Mouse (Mus musculus): Measurements from ENCODE around the gene Tgfa. TPM values are rescaled to one million over a fixed set of nuclear protein-coding genes. Genes with fewer than 3 reads are reported as not detected.

The Tgfa gene
- polyA plus RNA-seq, 1 experiment: 3.2 TPM

DNA sequence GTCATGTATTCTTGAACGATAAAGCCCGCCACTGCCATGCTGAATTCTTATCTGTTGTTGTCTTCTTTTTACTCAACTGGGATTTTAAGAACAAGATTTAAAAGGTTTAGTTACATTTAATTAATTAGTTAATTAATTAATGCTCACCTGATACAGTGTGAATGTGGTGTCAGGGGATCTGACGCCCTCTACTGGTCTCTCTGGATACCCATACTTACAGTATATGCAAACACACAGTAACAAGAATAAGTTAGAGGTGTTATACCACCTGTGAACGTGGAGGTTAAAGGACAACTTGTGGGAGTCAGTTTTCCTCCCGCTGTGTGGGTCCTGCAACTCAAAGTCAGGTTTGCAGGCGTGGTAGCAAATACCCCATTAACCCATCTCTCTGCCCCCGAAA is 8.1 kb downstream of the Tgfa start:
- Histone ChIP-seq H3K27ac (ENCODE audit: insufficient read depth, low read depth, low read length) (no peak overlapping the region), H3K4me3 (ENCODE audit: insufficient read depth, low read depth, low read length) (no peak overlapping the region), H3K36me3 (ENCODE audit: control insufficient read depth, insufficient read depth, low read length) (no peaks in the 10 kb centered on the region), H3K4me1 (ENCODE audit: control insufficient read depth, insufficient read depth, low read length) (no peaks in the 10 kb centered on the region), H3K27me3 (replicated peaks; ENCODE audit: control insufficient read depth, insufficient read depth, low read length) (no peaks in the 10 kb centered on the region)
- 78% methylated on average over 7 of the region's 7 CpGs for WGBS
- no peak for DNase-seq
- TF ChIP-seq CTCF (conservative IDR thresholded peaks at IDR 0.05; ENCODE audit: insufficient read depth, insufficient read length, low read depth, low read length) (no peak), POLR2A (IDR thresholded peaks at IDR 0.05; ENCODE audit: low read depth, low read length) (no peak)

DNA sequence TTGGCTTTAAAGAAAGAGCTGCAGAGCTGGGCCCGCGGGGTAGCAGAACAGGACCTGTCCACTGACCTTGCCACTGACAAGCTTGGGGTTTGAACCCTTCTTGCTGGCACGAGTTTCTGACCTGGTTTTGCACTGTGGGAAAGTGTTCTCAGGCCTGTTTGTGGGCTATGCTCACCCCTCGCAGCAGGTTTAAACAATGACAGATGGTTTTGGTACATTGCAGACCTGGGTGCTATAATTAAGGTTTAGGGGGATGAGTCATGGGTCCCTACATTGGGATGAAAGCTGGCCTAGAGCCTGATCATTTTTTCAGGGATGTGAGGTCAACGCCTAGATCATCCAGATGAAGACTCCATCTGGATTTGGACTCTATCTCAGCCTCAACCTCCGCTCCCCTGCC is 11.0 kb downstream of the Tgfa start:
- no peaks in the 10 kb centered on the region for H3K36me3 ChIP-seq (ENCODE audit: control insufficient read depth, insufficient read depth, low read length)
- H3K27me3 ChIP-seq (replicated peaks; ENCODE audit: control insufficient read depth, insufficient read depth, low read length): no peaks in the 10 kb centered on the region
- TF ChIP-seq POLR2A (IDR thresholded peaks at IDR 0.05; ENCODE audit: low read depth, low read length): no peak
- DNase-seq: no peak
- WGBS: 85% methylated on average over 6 of the region's 6 CpGs
- H3K27ac ChIP-seq (ENCODE audit: insufficient read depth, low read depth, low read length): no peak overlapping the region
- no peak overlapping the region for H3K4me3 ChIP-seq (ENCODE audit: insufficient read depth, low read depth, low read length)
- no peaks in the 10 kb centered on the region for H3K4me1 ChIP-seq (ENCODE audit: control insufficient read depth, insufficient read depth, low read length)

DNA sequence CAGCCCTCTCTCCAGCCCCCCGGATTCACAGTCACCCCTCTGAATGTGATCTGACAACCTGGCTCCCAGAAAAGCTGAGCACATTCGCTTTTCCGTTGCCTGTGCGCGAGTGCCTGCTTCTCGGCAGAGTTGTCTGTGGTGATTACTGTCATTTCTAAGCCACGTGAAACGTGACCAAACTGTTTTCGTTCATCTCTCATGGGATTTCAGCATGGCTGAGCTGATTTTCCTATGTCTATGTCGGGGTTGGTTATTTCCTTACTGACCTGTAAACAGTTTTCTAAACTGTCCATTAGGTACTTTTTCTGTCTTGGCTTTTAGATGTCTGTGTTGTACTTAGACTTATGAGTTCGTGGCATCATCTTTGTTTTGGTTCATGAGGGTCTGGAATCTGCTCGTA is 12.0 kb downstream of the Tgfa start:
- WGBS: 70% methylated on average over 12 of the region's 12 CpGs
- TF ChIP-seq CTCF (conservative IDR thresholded peaks at IDR 0.05; ENCODE audit: insufficient read depth, insufficient read length, low read depth, low read length) (no peak), POLR2A (IDR thresholded peaks at IDR 0.05; ENCODE audit: low read depth, low read length) (no peak)
- H3K27me3 ChIP-seq (replicated peaks; ENCODE audit: control insufficient read depth, insufficient read depth, low read length): no peaks in the 10 kb centered on the region
- no peaks in the 10 kb centered on the region for H3K36me3 ChIP-seq (ENCODE audit: control insufficient read depth, insufficient read depth, low read length)
- no peak overlapping the region for H3K27ac ChIP-seq (ENCODE audit: insufficient read depth, low read depth, low read length)
- no peaks in the 10 kb centered on the region for H3K4me1 ChIP-seq (ENCODE audit: control insufficient read depth, insufficient read depth, low read length)
- DNase-seq: no peak
- H3K4me3 ChIP-seq (ENCODE audit: insufficient read depth, low read depth, low read length): no peak overlapping the region

DNA sequence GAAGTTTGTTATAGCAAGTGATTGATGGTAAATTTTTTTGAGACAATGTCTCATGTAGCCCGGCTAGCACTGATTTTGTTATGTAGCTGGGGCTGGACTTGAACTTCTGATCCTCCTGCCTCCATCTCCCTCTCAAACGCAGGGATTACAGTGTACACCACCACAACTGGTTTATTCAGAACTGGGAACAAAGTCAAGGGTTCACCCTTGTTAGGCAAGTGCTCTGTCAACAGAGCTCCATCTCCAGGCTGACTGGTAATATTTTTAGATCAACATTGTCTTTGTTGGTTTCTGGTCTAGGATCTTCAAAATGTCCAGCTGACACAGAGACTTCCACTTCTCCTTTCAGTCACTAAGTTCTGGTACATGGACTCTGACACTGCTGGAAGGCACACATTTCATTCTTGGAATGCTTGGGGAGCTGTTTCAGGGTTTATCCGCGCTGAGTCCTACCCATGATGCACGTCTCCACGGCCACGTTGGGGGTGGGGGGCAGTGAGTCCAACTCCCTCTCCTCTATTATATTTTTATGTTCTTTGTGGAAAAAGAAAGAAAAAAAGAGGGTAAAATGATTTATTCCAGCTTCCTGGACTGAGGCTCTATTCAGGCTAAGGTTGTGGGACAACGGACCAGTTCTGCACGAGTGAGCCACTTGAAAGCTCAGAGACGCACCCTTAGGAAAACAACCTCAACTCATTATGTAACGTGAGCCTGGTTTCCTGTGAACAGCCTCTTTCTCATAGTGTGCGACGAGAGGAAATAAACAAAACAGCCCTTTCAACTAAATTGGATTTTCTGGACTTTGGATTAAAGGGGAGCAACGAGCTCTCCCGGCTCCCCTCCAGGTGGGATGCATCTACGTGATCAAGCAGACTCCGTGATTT is 14.4 kb downstream of the Tgfa start:
- Histone ChIP-seq H3K36me3 (ENCODE audit: control insufficient read depth, insufficient read depth, low read length) (no peaks in the 10 kb centered on the region), H3K27ac (ENCODE audit: insufficient read depth, low read depth, low read length) (no peak overlapping the region), H3K27me3 (replicated peaks; ENCODE audit: control insufficient read depth, insufficient read depth, low read length) (no peaks in the 10 kb centered on the region), H3K4me3 (ENCODE audit: insufficient read depth, low read depth, low read length) (no peak overlapping the region), H3K4me1 (ENCODE audit: control insufficient read depth, insufficient read depth, low read length) (no peaks in the 10 kb centered on the region)
- 19% methylated on average over 17 of the region's 17 CpGs for WGBS
- peak; percentile 32 for DNase-seq
- TF ChIP-seq POLR2A (IDR thresholded peaks at IDR 0.05; ENCODE audit: low read depth, low read length): no peak
- TF ChIP-seq CTCF (conservative IDR thresholded peaks at IDR 0.05; ENCODE audit: insufficient read depth, insufficient read length, low read depth, low read length): no peak

DNA sequence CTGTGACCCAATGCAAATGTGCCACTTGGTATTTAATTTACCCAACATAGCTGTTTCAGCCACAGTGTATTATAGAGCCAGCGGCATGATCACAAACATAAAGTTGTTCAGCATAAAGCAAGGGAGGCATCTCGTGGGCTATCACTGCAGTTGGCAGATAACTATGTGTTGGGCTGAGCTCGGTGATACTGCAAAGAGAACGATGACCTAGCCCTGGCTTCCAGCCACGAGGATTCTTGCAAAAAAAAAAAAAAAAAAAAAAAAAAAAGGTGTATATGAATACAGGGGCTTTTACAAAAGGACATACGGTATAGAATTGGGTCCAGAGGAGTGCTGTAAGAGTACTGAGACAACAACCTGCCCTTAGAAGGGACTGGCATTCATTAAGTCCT is 15.0 kb downstream of the Tgfa start:
- H3K4me3 ChIP-seq (ENCODE audit: insufficient read depth, low read depth, low read length): no peak overlapping the region
- no peaks in the 10 kb centered on the region for H3K4me1 ChIP-seq (ENCODE audit: control insufficient read depth, insufficient read depth, low read length)
- no peaks in the 10 kb centered on the region for H3K36me3 ChIP-seq (ENCODE audit: control insufficient read depth, insufficient read depth, low read length)
- no peak for DNase-seq
- no peak overlapping the region for H3K27ac ChIP-seq (ENCODE audit: insufficient read depth, low read depth, low read length)
- TF ChIP-seq POLR2A (IDR thresholded peaks at IDR 0.05; ENCODE audit: low read depth, low read length) (no peak), CTCF (conservative IDR thresholded peaks at IDR 0.05; ENCODE audit: insufficient read depth, insufficient read length, low read depth, low read length) (no peak)
- 26% methylated on average over 6 of the region's 6 CpGs for WGBS
- H3K27me3 ChIP-seq (replicated peaks; ENCODE audit: control insufficient read depth, insufficient read depth, low read length): no peaks in the 10 kb centered on the region

DNA sequence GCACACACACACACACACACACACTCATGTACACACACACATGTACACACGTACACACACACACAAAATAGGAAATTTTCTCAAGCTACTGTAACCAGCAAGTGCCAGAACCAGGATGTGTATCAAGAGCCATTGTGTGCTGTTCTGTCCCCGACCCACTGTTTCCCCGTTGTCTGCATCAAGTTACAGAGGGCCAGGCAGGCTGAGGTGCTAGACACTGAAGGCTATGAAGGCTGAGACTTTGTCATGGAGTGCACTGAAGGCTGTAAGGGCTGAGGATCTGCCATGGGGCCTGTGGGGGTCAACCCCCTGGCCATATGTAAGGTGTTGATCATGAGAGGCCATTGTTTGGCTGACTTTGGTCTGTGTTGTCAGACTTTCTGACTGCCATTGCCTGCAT is 15.6 kb downstream of the Tgfa start:
- no peak overlapping the region for H3K4me3 ChIP-seq (ENCODE audit: insufficient read depth, low read depth, low read length)
- TF ChIP-seq CTCF (conservative IDR thresholded peaks at IDR 0.05; ENCODE audit: insufficient read depth, insufficient read length, low read depth, low read length) (no peak), POLR2A (IDR thresholded peaks at IDR 0.05; ENCODE audit: low read depth, low read length) (no peak)
- 65% methylated on average over 3 of the region's 3 CpGs for WGBS
- no peaks in the 10 kb centered on the region for H3K4me1 ChIP-seq (ENCODE audit: control insufficient read depth, insufficient read depth, low read length)
- no peaks in the 10 kb centered on the region for H3K27me3 ChIP-seq (replicated peaks; ENCODE audit: control insufficient read depth, insufficient read depth, low read length)
- no peaks in the 10 kb centered on the region for H3K36me3 ChIP-seq (ENCODE audit: control insufficient read depth, insufficient read depth, low read length)
- no peak for DNase-seq
- no peak overlapping the region for H3K27ac ChIP-seq (ENCODE audit: insufficient read depth, low read depth, low read length)

DNA sequence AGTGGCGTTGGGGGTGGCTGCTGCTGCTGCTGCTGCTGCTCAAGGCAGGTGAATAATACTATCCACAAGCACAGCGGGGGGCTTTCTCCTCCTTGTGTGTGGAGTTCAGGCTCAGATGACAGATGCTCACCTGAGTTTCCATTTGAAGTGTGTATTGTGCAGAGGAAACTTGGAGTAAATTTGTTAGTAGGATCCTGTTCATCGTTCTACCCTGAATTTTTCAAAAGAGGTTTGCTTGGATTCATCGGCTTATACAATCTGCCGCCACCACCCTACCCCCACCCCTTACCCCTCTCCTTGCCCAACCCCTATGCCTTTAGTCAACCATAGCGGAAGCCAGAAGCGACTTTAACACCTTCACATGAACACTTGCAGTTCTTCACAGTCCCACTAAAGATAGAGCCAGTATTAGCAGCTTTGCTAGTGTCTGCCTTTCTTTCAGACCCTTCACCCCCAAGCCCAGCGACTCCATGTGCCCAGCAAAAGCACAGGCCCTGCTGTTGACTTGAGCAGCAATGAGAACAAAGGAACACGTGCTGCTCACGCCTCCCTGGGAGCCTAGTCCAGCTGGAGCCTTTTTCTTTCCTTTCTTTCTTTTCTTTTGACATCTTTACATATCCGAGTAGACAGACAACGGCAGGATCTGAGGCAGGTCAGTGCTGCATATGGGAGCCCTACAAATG is 16.2 kb downstream of the Tgfa start:
- Histone ChIP-seq H3K4me1 (ENCODE audit: control insufficient read depth, insufficient read depth, low read length) (no peaks in the 10 kb centered on the region), H3K4me3 (ENCODE audit: insufficient read depth, low read depth, low read length) (no peak overlapping the region), H3K27ac (ENCODE audit: insufficient read depth, low read depth, low read length) (no peak overlapping the region), H3K27me3 (replicated peaks; ENCODE audit: control insufficient read depth, insufficient read depth, low read length) (no peaks in the 10 kb centered on the region), H3K36me3 (ENCODE audit: control insufficient read depth, insufficient read depth, low read length) (no peaks in the 10 kb centered on the region)
- WGBS: 70% methylated on average over 12 of the region's 12 CpGs
- DNase-seq: no peak
- TF ChIP-seq CTCF (conservative IDR thresholded peaks at IDR 0.05; ENCODE audit: insufficient read depth, insufficient read length, low read depth, low read length): no peak
- no peak for TF ChIP-seq POLR2A (IDR thresholded peaks at IDR 0.05; ENCODE audit: low read depth, low read length)

Measured in kidney, adult 2 months (tissue).